Mouse (Mus musculus) stomach, postnatal 0 days (tissue): ENCODE results near the gene Cers4.

Source experiments
- CTCF ChIP-seq: IDR thresholded peaks from 2 replicates; pipeline ENCODE4 v1.5.1; 2016; ENCODE audit warnings: antibody characterized with exemption, low read depth, mild to moderate bottlenecking, moderate library complexity
- EP300 ChIP-seq: optimal IDR thresholded peaks from 2 replicates; pipeline ENCODE3; 2016; ENCODE audit warnings: antibody characterized with exemption

- no peak for TF ChIP-seq CTCF
- no peak for TF ChIP-seq EP300
Observed at GRCm38 (mm10) chr8:4482501-4482900, 10.3 kb upstream of the Cers4 start.
